Mouse (Mus musculus) stomach, postnatal 0 days (tissue): ENCODE results near the gene Col19a1. TPM values are rescaled to one million over a fixed set of nuclear protein-coding genes. Genes with fewer than 3 reads are reported as not detected.
A peak's percentile ranks its signal among the peaks of the same experiment; 100 is the strongest.

ENCODE experiments used
- ATAC-seq: fragments of 200-750 bp; cut with Nextera tagmentation; 2 replicates; pipeline ENCODE4 v1.8.0; 2017; ENCODE audit not compliant: low FRiP score, low TSS enrichment
- DNase-seq: peaks from one replicate; pipeline ENCODE4 v3.0.0-alpha.2; 2016; ENCODE audit warnings: low spot score
- H3K27ac ChIP-seq: fragments of 300-500 bp; sonication (generic); replicated peaks from 2 replicates; pipeline ENCODE4 v1.5.1; 2014; ENCODE audit warnings: mild to moderate bottlenecking, control low read depth
- H3K27me3 ChIP-seq: fragments of 300-500 bp; sonication (generic); 2 replicates; pipeline ENCODE4 v1.6.1; 2014; ENCODE audit warnings: low read length; ENCODE audit not compliant: control insufficient read depth, insufficient read depth
- H3K36me3 ChIP-seq: fragments of 300-500 bp; sonication (generic); 2 replicates; pipeline ENCODE4 v1.6.1; 2014; ENCODE audit warnings: low read length, mixed read lengths; ENCODE audit not compliant: control insufficient read depth, insufficient read depth
- H3K4me1 ChIP-seq: fragments of 300-500 bp; sonication (generic); replicated peaks from 2 replicates; pipeline ENCODE4 v1.6.1; 2014; ENCODE audit warnings: antibody characterized with exemption; ENCODE audit not compliant: control insufficient read depth, insufficient read depth
- H3K4me2 ChIP-seq: fragments of 300-500 bp; sonication (generic); replicated peaks from 2 replicates; pipeline ENCODE4 v1.6.1; 2014; ENCODE audit warnings: low read depth, mild to moderate bottlenecking, control low read depth, moderate library complexity
- H3K4me3 ChIP-seq: fragments of 300-500 bp; sonication (generic); 2 replicates; pipeline ENCODE4 v1.5.1; 2014; ENCODE audit warnings: low read depth, low read length, control low read depth
- H3K9ac ChIP-seq: fragments of 300-500 bp; sonication (generic); 2 replicates; pipeline ENCODE4 v1.6.1; 2014; ENCODE audit warnings: mild to moderate bottlenecking, low read length, control low read depth, mixed read lengths
- H3K9me3 ChIP-seq: fragments of 300-500 bp; sonication (generic); 2 replicates; pipeline ENCODE4 v1.6.1; 2016; ENCODE audit warnings: low read length; ENCODE audit not compliant: control insufficient read depth
- CTCF ChIP-seq: IDR thresholded peaks from 2 replicates; pipeline ENCODE4 v1.5.1; 2016; ENCODE audit warnings: antibody characterized with exemption, low read depth, mild to moderate bottlenecking, moderate library complexity
- EP300 ChIP-seq: optimal IDR thresholded peaks from 2 replicates; pipeline ENCODE3; 2016; ENCODE audit warnings: antibody characterized with exemption
- WGBS: fragments of 180-500 bp; shearing (Covaris S2); extraction: QIAGEN DNeasy Blood & Tissue Kit; methylation state at CpG from one replicate; pipeline ENCODE4 v1.1.7; 2014; 5-methylcytosine and 5-hydroxymethylcytosine counted together
- polyA plus RNA-seq: library from polyadenylated mRNA; unstranded; fragments of >200 nt; fragmentation: Nextera tagmentation; extraction: Ambion mirVana; gene quantifications from 2 replicates; pipeline ENCODE4 v1.2.1, GENCODE M21; 2015

Gene Col19a1
- polyA plus RNA-seq, 1 experiment from 2014 or later = 3.6 TPM

DNA sequence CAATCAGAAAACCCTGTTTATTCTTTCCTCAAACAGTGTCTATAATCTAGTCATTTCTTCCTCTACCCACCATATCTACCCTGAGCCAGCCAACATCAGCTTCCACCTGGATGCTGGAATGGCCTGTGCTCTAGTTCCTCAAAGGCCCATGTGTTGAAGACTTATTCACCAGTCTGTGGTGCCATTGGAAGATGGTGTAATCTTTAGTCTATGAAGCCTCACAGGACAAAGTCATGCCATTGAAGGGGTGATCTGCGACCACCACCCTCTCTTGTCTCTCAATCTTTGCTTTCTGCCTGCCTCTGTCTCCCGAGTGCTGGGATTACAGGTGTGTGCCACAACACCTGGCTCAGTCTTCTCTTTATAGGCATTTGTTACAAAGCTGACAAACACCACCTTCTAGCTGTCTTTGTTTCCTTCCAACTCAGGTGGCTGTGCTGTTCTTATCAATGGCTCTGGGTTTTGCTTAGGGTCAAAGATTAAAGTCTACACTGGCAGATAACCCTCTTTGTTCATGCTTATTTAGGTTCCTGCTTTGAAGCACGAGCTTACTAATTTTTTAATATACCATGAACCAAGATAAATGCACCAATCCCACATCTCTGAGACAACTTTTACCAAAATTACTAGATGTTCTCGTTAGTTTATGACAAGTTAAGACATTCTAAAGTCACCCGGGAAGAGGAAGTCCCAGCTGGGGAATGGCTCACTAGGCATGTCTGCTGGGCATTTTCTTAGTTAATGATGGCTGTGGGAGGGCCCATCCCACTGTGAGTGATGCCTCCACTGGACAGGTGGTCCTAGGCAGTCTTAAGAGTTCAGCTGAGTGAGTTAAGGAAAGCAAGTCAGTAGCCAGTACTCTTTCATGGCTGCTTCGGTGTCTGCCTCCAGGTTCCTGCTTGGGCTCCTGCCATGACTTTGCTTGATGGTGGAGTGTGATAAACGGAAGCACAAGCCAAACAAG is 292.0 kb downstream of the Col19a1 start:
- no peak overlapping the region for H3K4me2 ChIP-seq
- no peak overlapping the region for H3K9ac ChIP-seq
- TF ChIP-seq CTCF (no peak), EP300 (no peak)
- no peaks in the 10 kb centered on the region for H3K36me3 ChIP-seq
- H3K4me3 ChIP-seq = no peak overlapping the region
- H3K27me3 ChIP-seq = no peaks in the 10 kb centered on the region
- DNase-seq (no peak), ATAC-seq (no peak)
- H3K27ac ChIP-seq = no peak overlapping the region
- WGBS = 57% methylated on average over 7 of the region's 7 CpGs
- no peaks in the 10 kb centered on the region for H3K4me1 ChIP-seq
- H3K9me3 ChIP-seq = no peaks in the 10 kb centered on the region

DNA sequence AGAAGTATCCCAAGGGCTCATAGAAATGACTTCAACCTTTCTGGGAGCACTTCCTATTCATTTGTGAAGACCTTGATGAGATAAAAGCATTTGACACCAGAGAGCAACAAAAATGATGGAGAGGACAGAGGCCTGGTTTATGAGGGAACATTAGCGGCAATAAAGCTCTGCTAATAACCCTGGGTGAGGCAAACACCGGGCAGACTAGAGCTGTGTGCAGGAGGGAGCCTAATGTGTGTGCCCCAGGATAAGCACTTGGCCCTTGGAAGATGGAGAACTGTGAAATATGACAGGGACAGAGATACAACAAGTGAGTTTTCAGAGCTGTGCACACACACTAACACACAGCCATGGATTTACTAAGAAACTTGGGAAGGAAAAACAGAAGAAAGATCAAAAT is 294.8 kb downstream of the Col19a1 start:
- TF ChIP-seq CTCF = no peak
- no peak for TF ChIP-seq EP300

GRCm38 (mm10) chr1:24286360-24286759 is 300.9 kb downstream of the Col19a1 start:
- Histone ChIP-seq H3K27ac (no peak overlapping the region), H3K9me3 (no peaks in the 10 kb centered on the region), H3K9ac (no peak overlapping the region), H3K4me2 (no peak overlapping the region), H3K4me3 (no peak overlapping the region), H3K4me1 (no peaks in the 10 kb centered on the region), H3K27me3 (no peaks in the 10 kb centered on the region), H3K36me3 (no peaks in the 10 kb centered on the region)
- no peak for DNase-seq
- no peak for ATAC-seq
- WGBS = 33% methylated on average over 6 of the region's 6 CpGs
- TF ChIP-seq EP300 (no peak), CTCF (no peak)

More for the DNA sequence above, 294.8 kb downstream of the Col19a1 start:
- no peaks in the 10 kb centered on the region for H3K4me1 ChIP-seq
- ATAC-seq (no peak), DNase-seq (no peak)
- no peaks in the 10 kb centered on the region for H3K27me3 ChIP-seq
- H3K27ac ChIP-seq = no peak overlapping the region
- no peak overlapping the region for H3K4me2 ChIP-seq
- 51% methylated on average over 2 of the region's 2 CpGs for WGBS
- H3K9me3 ChIP-seq = no peaks in the 10 kb centered on the region
- H3K36me3 ChIP-seq = no peaks in the 10 kb centered on the region
- H3K4me3 ChIP-seq = no peak overlapping the region
- no peak overlapping the region for H3K9ac ChIP-seq

- H3K9ac ChIP-seq = no peak overlapping the region
- DNase-seq (no peak), ATAC-seq (no peak)
- H3K9me3 ChIP-seq = no peaks in the 10 kb centered on the region
- TF ChIP-seq EP300 (no peak), CTCF (no peak)
- H3K27me3 ChIP-seq = no peaks in the 10 kb centered on the region
- H3K4me3 ChIP-seq = no peak overlapping the region
- 62% methylated on average over 3 of the region's 3 CpGs for WGBS
- no peaks in the 10 kb centered on the region for H3K4me1 ChIP-seq
- no peak overlapping the region for H3K4me2 ChIP-seq
- H3K36me3 ChIP-seq = no peaks in the 10 kb centered on the region
- no peak overlapping the region for H3K27ac ChIP-seq
Measured at GRCm38 (mm10) chr1:24267022-24267421, 320.2 kb downstream of the Col19a1 start.

DNA sequence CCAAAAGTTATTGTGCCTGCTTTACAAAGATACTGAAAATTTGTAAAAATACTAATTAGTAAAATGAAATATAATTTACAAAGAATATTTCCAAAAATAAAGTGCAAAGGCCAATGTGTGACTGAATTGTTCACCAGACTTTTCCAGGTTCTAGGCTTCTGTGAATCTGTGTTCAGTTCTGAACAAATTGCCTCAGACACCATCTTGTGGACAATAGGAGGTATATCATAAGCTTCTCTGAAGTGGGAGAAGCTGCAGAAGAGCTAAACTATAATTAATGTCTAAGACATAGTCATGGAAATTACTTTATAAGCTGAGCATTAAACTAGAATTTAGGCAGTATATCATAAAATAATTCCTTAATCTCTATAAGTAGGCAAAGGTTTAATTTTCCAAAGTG is 326.1 kb downstream of the Col19a1 start:
- Histone ChIP-seq H3K4me2 (no peak overlapping the region), H3K9me3 (no peaks in the 10 kb centered on the region), H3K36me3 (no peaks in the 10 kb centered on the region), H3K4me1 (no peaks in the 10 kb centered on the region), H3K27me3 (no peaks in the 10 kb centered on the region), H3K27ac (no peak overlapping the region), H3K4me3 (no peak overlapping the region), H3K9ac (no peak overlapping the region)
- DNase-seq (no peak), ATAC-seq (no peak)
- no peak for TF ChIP-seq EP300
- 0 out of 2 replicates have a peak, but pooled peaks have one; percentile 15 for TF ChIP-seq CTCF

DNA sequence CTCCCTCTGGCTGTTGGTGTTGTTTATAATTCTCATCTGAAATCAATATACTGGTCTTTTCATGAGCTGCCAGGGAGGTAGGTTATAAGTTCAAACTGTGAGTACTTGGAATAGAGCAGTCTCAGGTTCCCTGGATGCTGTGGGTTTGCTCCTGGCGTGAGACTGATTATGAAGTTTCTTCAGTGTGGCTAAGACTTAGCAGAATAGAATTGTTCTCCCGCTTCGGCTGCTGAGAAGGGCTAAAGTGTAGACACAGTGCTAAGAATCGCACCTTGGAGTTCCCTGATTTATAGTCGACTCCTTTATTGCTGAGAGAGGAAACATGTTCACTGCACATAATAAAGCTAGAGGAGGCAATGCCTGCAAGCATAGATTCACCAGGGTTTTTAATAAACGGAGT is 327.9 kb downstream of the Col19a1 start:
- Histone ChIP-seq H3K27ac (no peak overlapping the region), H3K9me3 (no peaks in the 10 kb centered on the region), H3K36me3 (no peaks in the 10 kb centered on the region), H3K27me3 (no peaks in the 10 kb centered on the region), H3K4me3 (no peak overlapping the region), H3K4me2 (no peak overlapping the region), H3K4me1 (no peaks in the 10 kb centered on the region), H3K9ac (no peak overlapping the region)
- ATAC-seq (no peak), DNase-seq (no peak)
- no peak for TF ChIP-seq EP300
- no peak for TF ChIP-seq CTCF
- 67% methylated on average over 6 of the region's 6 CpGs for WGBS
